Comparison of ENCODE assay signal across 8 mouse cellular contexts in the genomic region with DNA sequence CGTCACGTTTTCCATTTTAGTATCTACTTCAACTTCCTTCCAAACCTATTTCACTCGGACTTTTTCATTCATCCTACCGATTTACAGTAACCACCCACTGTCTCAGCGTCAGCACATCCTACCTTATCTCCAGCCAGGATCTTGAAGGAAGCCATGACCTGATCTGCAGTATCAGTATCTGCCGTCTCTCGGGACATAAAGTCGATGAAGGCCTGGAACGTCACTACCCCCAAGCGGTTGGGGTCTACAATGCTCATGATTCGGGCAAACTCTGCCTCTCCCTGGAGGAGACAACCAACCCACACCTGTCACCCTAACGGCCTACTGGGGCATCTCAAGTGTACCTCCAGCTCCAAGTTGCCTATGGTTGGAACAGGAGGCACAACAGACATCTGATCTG. TPM values are rescaled to one million over a fixed set of nuclear protein-coding genes. Genes with fewer than 3 reads are reported as not detected.
DNase-seq lines count a peak whose midpoint lies in the region; ATAC-seq lines count a peak whose summit lies in the region.

No protein-coding gene starts in this region.

- H3K27me3 ChIP-seq in kidney, embryonic 16.5 days (ENCODE audit: insufficient read depth, low read length) = no peaks in the 10 kb centered on the region
- no peaks in the 10 kb centered on the region for H3K27me3 ChIP-seq in hindbrain, embryonic 13.5 days
- no peaks in the 10 kb centered on the region for H3K27me3 ChIP-seq in midbrain, embryonic 15.5 days (replicated peaks)

- peak overlapping the region; percentile 35 for H3K4me2 ChIP-seq in kidney, embryonic 16.5 days (replicated peaks; ENCODE audit: low read depth, low read length)
- peak overlapping the region; percentile 45 for H3K4me2 ChIP-seq in hindbrain, embryonic 13.5 days
- peak overlapping the region; percentile 36 for H3K4me2 ChIP-seq in midbrain, embryonic 15.5 days

- H3K4me1 ChIP-seq in kidney, embryonic 16.5 days (ENCODE audit: insufficient read depth, low read length) = no peaks in the 10 kb centered on the region
- peaks cover 3% of the 10 kb centered on the region; the same call in 1 of the 2 replicates for H3K4me1 ChIP-seq in brown adipose tissue, adult 24 weeks (ENCODE audit: control insufficient read depth, insufficient read depth, insufficient read length, low read length)
- peaks cover 4% of the 10 kb centered on the region; the same call in 1 of the 2 replicates for H3K4me1 ChIP-seq in hindbrain, embryonic 13.5 days (replicated peaks)
- H3K4me1 ChIP-seq in midbrain, embryonic 15.5 days = peaks cover 2% of the 10 kb centered on the region; the same call in 1 of the 2 replicates

- H3K9me3 ChIP-seq in kidney, embryonic 16.5 days (ENCODE audit: low read length) = no peaks in the 10 kb centered on the region
- H3K9me3 ChIP-seq in hindbrain, embryonic 13.5 days = no peaks in the 10 kb centered on the region
- no peaks in the 10 kb centered on the region for H3K9me3 ChIP-seq in midbrain, embryonic 15.5 days

- peaks cover 53% of the 10 kb centered on the region for H3K36me3 ChIP-seq in kidney, embryonic 16.5 days (ENCODE audit: insufficient read depth, low read length)
- peaks cover 35% of the 10 kb centered on the region for H3K36me3 ChIP-seq in hindbrain, embryonic 13.5 days
- H3K36me3 ChIP-seq in midbrain, embryonic 15.5 days (replicated peaks) = no peaks in the 10 kb centered on the region

- H3K9ac ChIP-seq in kidney, embryonic 16.5 days (replicated peaks; ENCODE audit: low read length) = no peak overlapping the region
- no peak overlapping the region for H3K9ac ChIP-seq in hindbrain, embryonic 13.5 days
- H3K9ac ChIP-seq in midbrain, embryonic 15.5 days = no peak overlapping the region

- no peak for DNase-seq in kidney, adult 11 months
- no peak for DNase-seq in left cerebral cortex, adult 18-20 months (ENCODE audit: low spot score in 2 of 2)
- no peak for DNase-seq in ovary, postnatal 14 days (ENCODE audit: low spot score)
- DNase-seq in T-cell, adult 2 months (ENCODE audit: low spot score) = no peak

- H3K27ac ChIP-seq in kidney, embryonic 16.5 days (ENCODE audit: low read length) = no peak overlapping the region
- H3K27ac ChIP-seq in brown adipose tissue, adult 24 weeks (replicated peaks; ENCODE audit: low read depth, low read length) = no peak overlapping the region
- 0 out of 2 replicates have a peak overlapping the region, but pooled peaks have one; percentile 12 for H3K27ac ChIP-seq in hindbrain, embryonic 13.5 days
- no peak overlapping the region for H3K27ac ChIP-seq in midbrain, embryonic 15.5 days

- H3K4me3 ChIP-seq in kidney, embryonic 16.5 days (ENCODE audit: low read length) = peak overlapping the region; percentile 67; the same call in 1 of the 2 replicates
- peak overlapping the region; percentile 45 for H3K4me3 ChIP-seq in brown adipose tissue, adult 24 weeks (ENCODE audit: insufficient read depth, low read depth, low read length)
- peak overlapping the region; percentile 56 for H3K4me3 ChIP-seq in hindbrain, embryonic 13.5 days
- peak overlapping the region; percentile 61 for H3K4me3 ChIP-seq in midbrain, embryonic 15.5 days

- WGBS in kidney, embryonic 16.5 days = 54% methylated on average over 12 of the region's 12 CpGs
- WGBS in hindbrain, embryonic 13.5 days = 61% methylated on average over 12 of the region's 12 CpGs
- WGBS in midbrain, embryonic 15.5 days = 58% methylated on average over 12 of the region's 12 CpGs

- no peak; the same call in 1 of the 2 replicates for ATAC-seq in kidney, embryonic 16.5 days (ENCODE audit: low FRiP score, low TSS enrichment)
- ATAC-seq in hindbrain, embryonic 13.5 days (ENCODE audit: low FRiP score) = peak; percentile 53; the same call in 1 of the 2 replicates
- peak; percentile 38 for ATAC-seq in midbrain, embryonic 15.5 days (replicated peaks)

RNA-seq across cellular contexts. Expression of a gene that starts 55.9 kb away (rescaled TPM):
- polyA plus RNA-seq in kidney, embryonic 16.5 days (2015; fragmentation: Nextera tagmentation; extraction: Ambion mirVana) = 130 and 153 TPM in 2 replicates
- 67.0 and 75.8 TPM in 2 replicates for polyA plus RNA-seq in brown adipose tissue, adult 24 weeks (2012; ENCODE audit: insufficient read depth, insufficient read length, missing spikeins)
- polyA plus RNA-seq in hindbrain, embryonic 13.5 days (2015; fragmentation: Nextera tagmentation; extraction: Ambion mirVana) = 44.6 and 53.1 TPM in 2 replicates
- 37.1 and 41.4 TPM in 2 replicates for polyA plus RNA-seq in midbrain, embryonic 15.5 days (2015; fragmentation: Nextera tagmentation; extraction: Ambion mirVana)
- 10 to 100 TPM; 43.0 to 53.8 TPM for total RNA-seq in left cerebral cortex, adult 18-20 months (2021)
